Mouse (Mus musculus): ENCODE data around the gene Hic1. TPM values are rescaled to one million over a fixed set of nuclear protein-coding genes. Genes with fewer than 3 reads are reported as not detected.

Hic1 gene
- polyA plus RNA-seq, 1 experiment from 2014 or later = 5.9 TPM

DNA sequence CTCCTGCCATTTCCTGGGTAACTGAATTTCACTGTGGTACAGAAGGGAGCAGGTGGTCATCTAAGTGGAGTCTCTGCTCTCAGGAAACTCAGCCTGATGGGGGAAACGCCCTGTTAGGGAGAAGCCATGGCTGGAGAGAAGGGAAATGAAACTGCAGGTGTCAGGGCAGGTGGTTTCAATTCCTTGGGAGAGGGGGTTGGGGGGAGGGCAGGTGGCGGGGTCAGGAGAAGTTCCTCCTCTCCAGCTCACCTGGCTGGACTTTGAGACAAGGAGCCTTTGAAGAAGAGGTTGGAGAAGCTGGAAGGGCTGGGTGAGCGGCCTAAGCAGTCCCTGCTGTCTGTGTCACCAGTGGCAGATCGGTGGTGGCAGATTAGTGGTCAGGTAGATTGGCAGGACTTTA is 37.0 kb upstream of the Hic1 start:
- Histone ChIP-seq H3K4me1 (ENCODE audit: control insufficient read depth, insufficient read depth, low read length) (peaks cover 7% of the 10 kb centered on the region), H3K9me3 (replicated peaks; ENCODE audit: control insufficient read depth, low read length) (no peaks in the 10 kb centered on the region), H3K4me3 (replicated peaks; ENCODE audit: low read length) (no peak overlapping the region), H3K36me3 (ENCODE audit: control insufficient read depth, insufficient read depth, low read length) (no peaks in the 10 kb centered on the region), H3K4me2 (ENCODE audit: low read depth, low read length) (no peak overlapping the region), H3K9ac (ENCODE audit: low read length) (no peak overlapping the region), H3K27ac (ENCODE audit: low read length) (no peak overlapping the region), H3K27me3 (ENCODE audit: control insufficient read depth, insufficient read depth, low read length) (no peaks in the 10 kb centered on the region)
- 59% methylated on average over 4 of the region's 4 CpGs for WGBS
- no peak for ATAC-seq (ENCODE audit: insufficient read depth, low FRiP score)

- no peak overlapping the region for H3K9ac ChIP-seq (ENCODE audit: low read length)
- WGBS = 45% methylated on average over 9 of the region's 9 CpGs
Observed at GRCm38 (mm10) chr11:75204472-75204871, 35.2 kb upstream of the Hic1 start.

DNA sequence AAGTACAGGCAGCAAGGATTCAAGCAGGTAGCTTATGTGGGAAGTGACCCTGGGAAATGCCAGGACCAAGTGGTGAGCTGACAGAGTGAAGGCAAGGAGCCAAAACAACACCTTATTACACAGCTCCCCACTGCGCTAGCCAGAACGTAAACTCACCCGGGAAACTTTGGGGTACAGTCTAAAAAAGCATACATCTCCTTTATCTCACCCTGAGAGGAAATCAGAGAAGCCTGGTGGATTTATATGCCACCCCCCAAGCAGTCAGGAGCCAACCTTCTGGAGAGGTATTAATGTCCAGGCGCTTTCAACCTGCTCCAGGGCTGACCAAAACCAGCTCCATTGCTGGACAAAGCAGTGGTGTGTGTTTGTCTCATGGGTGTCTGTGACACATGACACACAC is 34.6 kb upstream of the Hic1 start:
- peaks cover 3% of the 10 kb centered on the region; the same call in 1 of the 2 replicates for H3K4me1 ChIP-seq (ENCODE audit: control insufficient read depth, insufficient read depth, low read length)
- H3K9ac ChIP-seq (ENCODE audit: low read length) = no peak overlapping the region
- 79% methylated on average over 4 of the region's 4 CpGs for WGBS
- no peaks in the 10 kb centered on the region for H3K36me3 ChIP-seq (ENCODE audit: control insufficient read depth, insufficient read depth, low read length)
- H3K9me3 ChIP-seq (replicated peaks; ENCODE audit: control insufficient read depth, low read length) = no peaks in the 10 kb centered on the region
- H3K4me3 ChIP-seq (replicated peaks; ENCODE audit: low read length) = no peak overlapping the region
- no peak for ATAC-seq (ENCODE audit: insufficient read depth, low FRiP score)
- no peak overlapping the region for H3K4me2 ChIP-seq (ENCODE audit: low read depth, low read length)
- H3K27me3 ChIP-seq (ENCODE audit: control insufficient read depth, insufficient read depth, low read length) = 0 out of 2 replicates have a peak, but pooled peaks cover 3% of the 10 kb centered on the region
- H3K27ac ChIP-seq (ENCODE audit: low read length) = no peak overlapping the region

More at GRCm38 (mm10) chr11:75204472-75204871, 35.2 kb upstream of the Hic1 start:
- H3K27ac ChIP-seq (ENCODE audit: low read length) = no peak overlapping the region
- no peak for ATAC-seq (ENCODE audit: insufficient read depth, low FRiP score)
- H3K4me3 ChIP-seq (replicated peaks; ENCODE audit: low read length) = no peak overlapping the region
- no peaks in the 10 kb centered on the region for H3K9me3 ChIP-seq (replicated peaks; ENCODE audit: control insufficient read depth, low read length)
- H3K4me1 ChIP-seq (ENCODE audit: control insufficient read depth, insufficient read depth, low read length) = peaks cover 3% of the 10 kb centered on the region; the same call in 1 of the 2 replicates
- H3K27me3 ChIP-seq (ENCODE audit: control insufficient read depth, insufficient read depth, low read length) = 0 out of 2 replicates have a peak, but pooled peaks cover under 1% of the 10 kb centered on the region
- H3K4me2 ChIP-seq (ENCODE audit: low read depth, low read length) = no peak overlapping the region
- H3K36me3 ChIP-seq (ENCODE audit: control insufficient read depth, insufficient read depth, low read length) = no peaks in the 10 kb centered on the region

DNA sequence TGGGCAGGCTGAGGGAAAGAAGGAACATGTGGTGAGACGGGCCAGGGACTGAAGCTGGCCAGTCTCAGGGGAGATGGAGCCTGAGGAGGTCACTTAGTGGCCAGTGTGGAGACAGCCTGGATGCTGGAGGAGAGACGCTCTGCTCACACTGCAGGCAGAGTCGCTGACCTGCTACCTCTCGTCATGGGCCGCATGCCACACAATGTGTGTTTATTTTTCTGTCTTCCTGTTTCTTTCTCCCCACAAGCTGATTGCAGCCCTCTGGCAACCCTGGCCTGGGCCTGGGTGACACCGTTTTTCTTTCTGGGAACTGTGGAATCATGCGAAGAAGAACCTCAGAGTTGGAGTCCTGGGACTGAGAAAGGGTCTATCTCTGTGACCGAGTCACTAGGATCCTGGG is 32.4 kb upstream of the Hic1 start:
- H3K27ac ChIP-seq (ENCODE audit: low read length) = no peak overlapping the region
- H3K36me3 ChIP-seq (ENCODE audit: control insufficient read depth, insufficient read depth, low read length) = no peaks in the 10 kb centered on the region
- H3K9ac ChIP-seq (ENCODE audit: low read length) = peak overlapping the region; percentile 34; the same call in 1 of the 2 replicates
- H3K27me3 ChIP-seq (ENCODE audit: control insufficient read depth, insufficient read depth, low read length) = peaks cover 8% of the 10 kb centered on the region; the same call in 1 of the 2 replicates
- peaks cover 3% of the 10 kb centered on the region; the same call in 1 of the 2 replicates for H3K4me1 ChIP-seq (ENCODE audit: control insufficient read depth, insufficient read depth, low read length)
- no peaks in the 10 kb centered on the region for H3K9me3 ChIP-seq (replicated peaks; ENCODE audit: control insufficient read depth, low read length)
- H3K4me2 ChIP-seq (ENCODE audit: low read depth, low read length) = no peak overlapping the region
- no peak for ATAC-seq (ENCODE audit: insufficient read depth, low FRiP score)
- H3K4me3 ChIP-seq (replicated peaks; ENCODE audit: low read length) = no peak overlapping the region
- WGBS = 45% methylated on average over 8 of the region's 8 CpGs

GRCm38 (mm10) chr11:75200935-75201334 is 31.6 kb upstream of the Hic1 start:
- no peak overlapping the region for H3K9ac ChIP-seq (ENCODE audit: low read length)
- WGBS = 87% methylated on average over 12 of the region's 12 CpGs
- H3K27ac ChIP-seq (ENCODE audit: low read length) = no peak overlapping the region
- peaks cover 3% of the 10 kb centered on the region; the same call in 1 of the 2 replicates for H3K4me1 ChIP-seq (ENCODE audit: control insufficient read depth, insufficient read depth, low read length)
- H3K36me3 ChIP-seq (ENCODE audit: control insufficient read depth, insufficient read depth, low read length) = no peaks in the 10 kb centered on the region
- no peaks in the 10 kb centered on the region for H3K9me3 ChIP-seq (replicated peaks; ENCODE audit: control insufficient read depth, low read length)
- H3K4me2 ChIP-seq (ENCODE audit: low read depth, low read length) = no peak overlapping the region
- no peak for ATAC-seq (ENCODE audit: insufficient read depth, low FRiP score)
- peaks cover 16% of the 10 kb centered on the region for H3K27me3 ChIP-seq (ENCODE audit: control insufficient read depth, insufficient read depth, low read length)
- no peak overlapping the region for H3K4me3 ChIP-seq (replicated peaks; ENCODE audit: low read length)

GRCm38 (mm10) chr11:75199951-75200350 is 30.6 kb upstream of the Hic1 start:
- Histone ChIP-seq H3K4me3 (replicated peaks; ENCODE audit: low read length) (no peak overlapping the region), H3K9me3 (replicated peaks; ENCODE audit: control insufficient read depth, low read length) (no peaks in the 10 kb centered on the region), H3K4me2 (ENCODE audit: low read depth, low read length) (no peak overlapping the region), H3K9ac (ENCODE audit: low read length) (no peak overlapping the region), H3K4me1 (ENCODE audit: control insufficient read depth, insufficient read depth, low read length) (peaks cover 3% of the 10 kb centered on the region; the same call in 1 of the 2 replicates), H3K27me3 (ENCODE audit: control insufficient read depth, insufficient read depth, low read length) (peaks cover 26% of the 10 kb centered on the region), H3K27ac (ENCODE audit: low read length) (no peak overlapping the region), H3K36me3 (ENCODE audit: control insufficient read depth, insufficient read depth, low read length) (no peaks in the 10 kb centered on the region)
- ATAC-seq (ENCODE audit: insufficient read depth, low FRiP score) = no peak
- 59% methylated on average over 5 of the region's 5 CpGs for WGBS

- no peak overlapping the region for H3K9ac ChIP-seq (ENCODE audit: low read length)
- H3K9me3 ChIP-seq (replicated peaks; ENCODE audit: control insufficient read depth, low read length) = no peaks in the 10 kb centered on the region
- peaks cover 38% of the 10 kb centered on the region for H3K27me3 ChIP-seq (ENCODE audit: control insufficient read depth, insufficient read depth, low read length)
- no peak overlapping the region for H3K4me3 ChIP-seq (replicated peaks; ENCODE audit: low read length)
- H3K27ac ChIP-seq (ENCODE audit: low read length) = no peak overlapping the region
- WGBS = 76% methylated on average over 4 of the region's 4 CpGs
- H3K4me2 ChIP-seq (ENCODE audit: low read depth, low read length) = no peak overlapping the region
- H3K4me1 ChIP-seq (ENCODE audit: control insufficient read depth, insufficient read depth, low read length) = peaks cover 12% of the 10 kb centered on the region
- no peaks in the 10 kb centered on the region for H3K36me3 ChIP-seq (ENCODE audit: control insufficient read depth, insufficient read depth, low read length)
- ATAC-seq (ENCODE audit: insufficient read depth, low FRiP score) = no peak
Observed at GRCm38 (mm10) chr11:75198792-75199191, 29.5 kb upstream of the Hic1 start.

DNA sequence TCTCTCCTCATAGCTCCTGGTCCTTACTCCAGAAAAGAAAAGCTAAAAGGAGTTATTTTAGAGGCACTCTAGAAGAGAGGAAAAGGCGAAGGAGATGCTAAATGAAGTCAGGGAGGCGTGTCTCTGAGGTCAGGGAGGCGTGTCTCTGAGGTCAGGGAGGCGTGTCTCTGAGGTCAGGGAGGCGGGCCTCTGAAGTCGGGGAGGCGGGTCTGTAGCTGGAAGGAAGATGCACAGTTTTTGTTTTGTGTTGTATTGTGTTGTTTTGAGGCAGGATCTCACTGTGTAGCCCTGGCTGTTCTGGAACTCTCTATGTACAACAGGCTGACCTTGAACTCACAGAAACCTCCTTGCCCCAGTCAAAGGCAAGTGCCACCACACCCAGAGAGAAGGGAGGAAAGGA is 28.6 kb upstream of the Hic1 start:
- Histone ChIP-seq H3K4me1 (ENCODE audit: control insufficient read depth, insufficient read depth, low read length) (peaks cover 17% of the 10 kb centered on the region), H3K9ac (ENCODE audit: low read length) (no peak overlapping the region), H3K4me3 (replicated peaks; ENCODE audit: low read length) (no peak overlapping the region), H3K9me3 (replicated peaks; ENCODE audit: control insufficient read depth, low read length) (no peaks in the 10 kb centered on the region), H3K4me2 (ENCODE audit: low read depth, low read length) (no peak overlapping the region), H3K36me3 (ENCODE audit: control insufficient read depth, insufficient read depth, low read length) (no peaks in the 10 kb centered on the region), H3K27ac (ENCODE audit: low read length) (no peak overlapping the region), H3K27me3 (ENCODE audit: control insufficient read depth, insufficient read depth, low read length) (peaks cover 43% of the 10 kb centered on the region)
- WGBS = 47% methylated on average over 7 of the region's 7 CpGs
- no peak for ATAC-seq (ENCODE audit: insufficient read depth, low FRiP score)

DNA sequence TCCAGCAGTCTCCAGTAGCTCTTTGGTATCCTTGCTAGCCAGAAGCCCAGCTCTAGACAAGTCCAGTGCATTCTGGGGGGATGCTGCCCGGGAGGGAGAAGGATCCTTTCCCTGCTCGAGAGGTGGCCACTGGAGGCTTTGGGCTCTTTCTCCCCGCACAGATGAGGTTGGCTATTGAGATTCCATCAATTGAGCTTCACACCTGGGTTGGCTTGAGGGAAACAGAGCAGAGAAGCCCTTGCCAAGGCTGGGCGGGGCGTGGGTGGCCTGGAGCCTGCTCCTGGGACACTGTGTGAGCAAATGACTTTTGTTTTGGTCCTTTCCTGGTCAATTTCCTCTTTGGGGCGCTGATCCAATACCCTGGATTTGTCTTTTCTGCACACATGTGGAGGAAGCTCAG is 26.8 kb upstream of the Hic1 start:
- 74% methylated on average over 6 of the region's 6 CpGs for WGBS
- H3K9me3 ChIP-seq (replicated peaks; ENCODE audit: control insufficient read depth, low read length) = no peaks in the 10 kb centered on the region

More for the DNA sequence above, 26.8 kb upstream of the Hic1 start:
- H3K36me3 ChIP-seq (ENCODE audit: control insufficient read depth, insufficient read depth, low read length) = no peaks in the 10 kb centered on the region
- H3K27ac ChIP-seq (ENCODE audit: low read length) = no peak overlapping the region
- H3K4me1 ChIP-seq (ENCODE audit: control insufficient read depth, insufficient read depth, low read length) = peaks cover 15% of the 10 kb centered on the region
- no peak overlapping the region for H3K9ac ChIP-seq (ENCODE audit: low read length)
- no peak overlapping the region for H3K4me3 ChIP-seq (replicated peaks; ENCODE audit: low read length)
- H3K27me3 ChIP-seq (ENCODE audit: control insufficient read depth, insufficient read depth, low read length) = peaks cover 43% of the 10 kb centered on the region
- ATAC-seq (ENCODE audit: insufficient read depth, low FRiP score) = no peak
- H3K4me2 ChIP-seq (ENCODE audit: low read depth, low read length) = no peak overlapping the region
